Mouse (Mus musculus): ENCODE measurements around the gene Sept11. TPM values are rescaled to one million over a fixed set of nuclear protein-coding genes. Genes with fewer than 3 reads are reported as not detected.

The Sept11 gene
- polyA plus RNA-seq, 1 experiment from 2014 or later = 176 TPM

DNA sequence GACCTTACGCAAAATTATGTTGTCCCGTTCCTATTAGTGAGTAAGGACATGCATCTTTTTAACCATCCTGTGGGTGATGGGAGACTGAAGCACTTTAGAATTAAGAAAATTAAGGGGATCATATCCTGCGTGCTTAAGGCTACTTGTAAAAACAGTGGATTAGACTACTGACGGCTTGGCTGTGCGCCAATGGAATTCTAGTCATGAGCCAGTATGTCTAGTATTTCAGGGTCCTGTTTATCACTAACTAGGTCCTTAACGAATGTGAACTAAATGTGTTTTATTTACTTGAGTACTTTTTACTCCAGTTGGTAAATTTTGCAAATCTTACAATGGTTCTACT lies 113.7 kb downstream of the Sept11 start:
- H3K4me2 ChIP-seq (replicated peaks; ENCODE audit: low read depth, low read length) = peak overlapping the region; percentile 41
- no peaks in the 10 kb centered on the region for H3K27me3 ChIP-seq (ENCODE audit: control insufficient read depth, insufficient read depth, low read length)
- H3K36me3 ChIP-seq (ENCODE audit: control insufficient read depth, insufficient read depth, low read length) = peaks cover 2% of the 10 kb centered on the region; the same call in 1 of the 2 replicates
- H3K4me1 ChIP-seq (ENCODE audit: control insufficient read depth, insufficient read depth, low read length) = 0 out of 2 replicates have a peak, but pooled peaks cover 2% of the 10 kb centered on the region
- WGBS = 2% methylated on average over 6 of the region's 6 CpGs
- peak; percentile 7; the same call in 1 of the 2 replicates for ATAC-seq (ENCODE audit: insufficient number of reproducible peaks, insufficient read depth, low FRiP score, low read depth)
- peak overlapping the region; percentile 90; the same call in 1 of the 2 replicates for H3K27ac ChIP-seq (ENCODE audit: low read length)
- H3K9ac ChIP-seq (replicated peaks; ENCODE audit: low read depth, low read length) = peak overlapping the region; percentile 47
- H3K9me3 ChIP-seq (ENCODE audit: control insufficient read depth, low read depth, low read length) = no peaks in the 10 kb centered on the region
- H3K4me3 ChIP-seq (ENCODE audit: low read depth, low read length) = peak overlapping the region; percentile 90

DNA sequence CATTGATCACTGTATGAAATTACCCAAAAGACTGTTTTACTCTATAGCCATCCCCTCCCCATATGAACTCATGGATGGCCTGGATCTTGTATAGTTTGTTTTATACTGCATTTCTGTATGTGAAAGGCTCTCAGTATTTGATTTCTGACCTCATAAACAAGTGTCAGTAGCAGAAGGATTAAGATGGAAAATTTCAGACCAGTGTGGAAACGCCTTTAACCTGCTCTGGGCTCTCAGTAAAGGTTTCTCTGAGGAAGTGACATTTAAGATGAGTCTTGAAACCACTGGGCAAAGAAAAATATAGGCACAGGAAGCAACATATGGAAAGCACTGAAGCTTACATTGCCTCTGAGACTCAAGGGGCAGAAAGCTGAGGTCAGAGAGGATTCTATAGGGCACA lies 114.3 kb downstream of the Sept11 start:
- Histone ChIP-seq H3K27ac (ENCODE audit: low read length) (no peak overlapping the region; the same call in 1 of the 2 replicates), H3K27me3 (ENCODE audit: control insufficient read depth, insufficient read depth, low read length) (no peaks in the 10 kb centered on the region), H3K9me3 (ENCODE audit: control insufficient read depth, low read depth, low read length) (no peaks in the 10 kb centered on the region), H3K9ac (replicated peaks; ENCODE audit: low read depth, low read length) (no peak overlapping the region), H3K4me3 (ENCODE audit: low read depth, low read length) (no peak overlapping the region), H3K36me3 (ENCODE audit: control insufficient read depth, insufficient read depth, low read length) (no peaks in the 10 kb centered on the region), H3K4me1 (ENCODE audit: control insufficient read depth, insufficient read depth, low read length) (0 out of 2 replicates have a peak, but pooled peaks cover 2% of the 10 kb centered on the region), H3K4me2 (replicated peaks; ENCODE audit: low read depth, low read length) (no peak overlapping the region)
- no peak for ATAC-seq (ENCODE audit: insufficient number of reproducible peaks, insufficient read depth, low FRiP score, low read depth)
- 49% methylated on average over 1 of the region's 1 CpGs for WGBS

DNA sequence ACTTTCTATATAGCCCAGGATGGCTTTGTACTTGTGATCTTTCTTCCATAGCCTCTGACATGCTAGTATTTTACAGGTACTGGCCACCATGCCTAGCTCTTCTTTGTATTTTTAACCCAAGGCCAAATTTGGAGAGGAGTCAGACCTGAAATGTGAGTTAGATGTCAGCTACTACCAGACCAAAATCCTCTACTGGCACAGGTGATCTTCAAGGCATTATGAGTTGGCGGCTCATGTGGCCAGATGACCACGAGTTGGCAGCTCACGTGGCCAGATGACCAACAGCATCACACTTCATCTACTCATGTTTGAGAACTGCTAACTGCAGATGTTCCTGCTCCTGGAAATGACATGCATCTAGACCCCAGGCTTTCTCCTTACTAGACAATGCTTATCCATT lies 125.1 kb downstream of the Sept11 start:
- Histone ChIP-seq H3K36me3 (ENCODE audit: control insufficient read depth, insufficient read depth, low read length) (no peaks in the 10 kb centered on the region), H3K27ac (ENCODE audit: low read length) (no peak overlapping the region), H3K27me3 (ENCODE audit: control insufficient read depth, insufficient read depth, low read length) (no peaks in the 10 kb centered on the region), H3K9ac (replicated peaks; ENCODE audit: low read depth, low read length) (no peak overlapping the region), H3K4me2 (replicated peaks; ENCODE audit: low read depth, low read length) (no peak overlapping the region), H3K4me1 (ENCODE audit: control insufficient read depth, insufficient read depth, low read length) (no peaks in the 10 kb centered on the region), H3K4me3 (ENCODE audit: low read depth, low read length) (no peak overlapping the region), H3K9me3 (ENCODE audit: control insufficient read depth, low read depth, low read length) (no peaks in the 10 kb centered on the region)
- ATAC-seq (ENCODE audit: insufficient number of reproducible peaks, insufficient read depth, low FRiP score, low read depth) = no peak
- WGBS = 77% methylated on average over 3 of the region's 3 CpGs

DNA sequence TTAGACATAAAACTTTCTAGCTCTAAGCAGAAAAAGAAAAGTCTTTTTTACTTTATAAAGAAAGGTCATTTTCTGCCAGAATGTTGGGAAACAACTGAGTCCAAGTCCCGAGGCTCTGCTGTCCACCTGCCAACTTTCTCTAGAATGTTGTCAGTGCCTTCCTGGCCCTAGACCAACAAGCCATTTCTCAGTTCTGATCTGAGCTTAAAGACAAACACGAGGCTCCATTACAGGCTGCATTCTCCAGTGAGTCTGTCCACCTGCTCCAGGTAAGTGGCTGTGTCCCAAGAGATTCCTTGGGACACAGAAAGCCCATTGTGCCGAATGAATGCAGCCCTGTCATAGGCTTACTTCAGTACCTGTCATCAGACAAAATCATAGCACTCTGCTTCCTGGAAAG lies 128.4 kb downstream of the Sept11 start:
- no peaks in the 10 kb centered on the region for H3K9me3 ChIP-seq (ENCODE audit: control insufficient read depth, low read depth, low read length)
- no peak overlapping the region for H3K4me2 ChIP-seq (replicated peaks; ENCODE audit: low read depth, low read length)
- H3K27me3 ChIP-seq (ENCODE audit: control insufficient read depth, insufficient read depth, low read length) = no peaks in the 10 kb centered on the region
- WGBS = 58% methylated on average over 3 of the region's 3 CpGs
- no peaks in the 10 kb centered on the region for H3K4me1 ChIP-seq (ENCODE audit: control insufficient read depth, insufficient read depth, low read length)
- no peak overlapping the region for H3K27ac ChIP-seq (ENCODE audit: low read length)
- no peak overlapping the region for H3K4me3 ChIP-seq (ENCODE audit: low read depth, low read length)
- ATAC-seq (ENCODE audit: insufficient number of reproducible peaks, insufficient read depth, low FRiP score, low read depth) = no peak
- H3K36me3 ChIP-seq (ENCODE audit: control insufficient read depth, insufficient read depth, low read length) = no peaks in the 10 kb centered on the region
- H3K9ac ChIP-seq (replicated peaks; ENCODE audit: low read depth, low read length) = no peak overlapping the region

DNA sequence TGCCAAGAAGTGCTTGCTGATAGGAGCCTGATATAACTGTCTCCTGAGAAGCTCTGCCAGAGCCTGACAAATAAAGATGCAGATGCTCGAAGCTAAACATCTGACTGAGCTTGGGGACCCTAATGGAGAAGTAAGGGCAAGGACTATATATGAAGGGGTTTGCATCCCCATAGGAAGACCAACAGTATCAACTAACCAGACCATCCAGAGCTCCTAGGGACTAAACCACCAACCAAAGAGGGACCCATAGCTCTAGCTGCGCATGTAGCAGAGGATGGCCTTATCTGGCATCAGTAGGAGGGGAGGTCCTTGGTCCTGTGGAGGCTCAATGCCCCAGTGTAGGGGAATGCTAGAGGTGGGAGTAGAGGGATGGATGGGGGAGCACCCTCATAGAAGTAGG lies 131.3 kb downstream of the Sept11 start:
- Histone ChIP-seq H3K9ac (replicated peaks; ENCODE audit: low read depth, low read length) (no peak overlapping the region), H3K4me1 (ENCODE audit: control insufficient read depth, insufficient read depth, low read length) (no peaks in the 10 kb centered on the region), H3K27me3 (ENCODE audit: control insufficient read depth, insufficient read depth, low read length) (no peaks in the 10 kb centered on the region), H3K36me3 (ENCODE audit: control insufficient read depth, insufficient read depth, low read length) (no peaks in the 10 kb centered on the region), H3K27ac (ENCODE audit: low read length) (no peak overlapping the region), H3K9me3 (ENCODE audit: control insufficient read depth, low read depth, low read length) (no peaks in the 10 kb centered on the region), H3K4me3 (ENCODE audit: low read depth, low read length) (no peak overlapping the region), H3K4me2 (replicated peaks; ENCODE audit: low read depth, low read length) (no peak overlapping the region)
- WGBS = 82% methylated on average over 2 of the region's 2 CpGs
- ATAC-seq (ENCODE audit: insufficient number of reproducible peaks, insufficient read depth, low FRiP score, low read depth) = no peak

Other genes with a start within 250 kb of the Sept11 start
- 1.4 and 1.5 TPM in 2 replicates for gene Sowahb, start 48.4 kb upstream of the Sept11 start, polyA plus RNA-seq (2014; fragmentation: Nextera tagmentation; extraction: Ambion mirVana)
- 127 and 145 TPM in 2 replicates for gene Ccni, start 113.1 kb downstream of the Sept11 start, polyA plus RNA-seq (2014; fragmentation: Nextera tagmentation; extraction: Ambion mirVana)
- gene 2010109A12Rik, start 113.1 kb downstream of the Sept11 start, polyA plus RNA-seq (2014; fragmentation: Nextera tagmentation; extraction: Ambion mirVana) = 2.6 and 2.9 TPM in 2 replicates
- 38.4 and 40.3 TPM in 2 replicates for gene Ccng2, start 173.8 kb downstream of the Sept11 start, polyA plus RNA-seq (2014; fragmentation: Nextera tagmentation; extraction: Ambion mirVana)